Mouse (Mus musculus): ENCODE results near the gene Ppp2r1a.

Gene Ppp2r1a

GRCm38 (mm10) chr17:20944985-20945891 lies at the start of gene Ppp2r1a:
TSS of gene Ppp2r1a (plus strand) at chr17:20945311.
- peak; percentile 100 for DNase-seq

GRCm38 (mm10) chr17:20904991-20905390 lies 40.1 kb upstream of the Ppp2r1a start, which contains the start of gene Vmn1r231:
TSS of gene Vmn1r231 (minus strand) at chr17:20905091.
- no peak for DNase-seq

- no peak for DNase-seq
Observed at GRCm38 (mm10) chr17:20919614-20920013, 25.5 kb upstream of the Ppp2r1a start, which contains the start of gene Vmn1r232. TSS of gene Vmn1r232 (minus strand) at chr17:20919714.

- no peak for DNase-seq
Observed at GRCm38 (mm10) chr17:20944226-20944625, 885 bp upstream of the Ppp2r1a start.

- no peak for DNase-seq
Observed at GRCm38 (mm10) chr17:20946026-20946565, 985 bp downstream of the Ppp2r1a start.

- DNase-seq, result no peak
Observed at GRCm38 (mm10) chr17:20946636-20947035, 1.5 kb downstream of the Ppp2r1a start.

- no peak for DNase-seq
Observed at GRCm38 (mm10) chr17:20960386-20960785, 15.3 kb downstream of the Ppp2r1a start.

GRCm38 (mm10) chr17:20965421-20965820 lies 20.3 kb downstream of the Ppp2r1a start:
- no peak for DNase-seq

- DNase-seq, result no peak
Observed at GRCm38 (mm10) chr17:20966681-20967080, 21.6 kb downstream of the Ppp2r1a start.

- no peak for DNase-seq
Observed at GRCm38 (mm10) chr17:20993716-20994115, 48.6 kb downstream of the Ppp2r1a start.

GRCm38 (mm10) chr17:20996364-20996763 lies 51.3 kb downstream of the Ppp2r1a start, which contains the start of gene Vmn1r233:
TSS of gene Vmn1r233 (minus strand) at chr17:20996464.
- no peak for DNase-seq

- peak; percentile 89 for DNase-seq
Observed at GRCm38 (mm10) chr17:21008382-21009331, 63.5 kb downstream of the Ppp2r1a start, which contains the start of gene Zfp160. TSS of gene Zfp160 (plus strand) at chr17:21008903.

- no peak for DNase-seq
Observed at GRCm38 (mm10) chr17:21009726-21010125, 64.6 kb downstream of the Ppp2r1a start.
